Mouse (Mus musculus): ENCODE measurements around the gene Olfr1440. TPM values are rescaled to one million over a fixed set of nuclear protein-coding genes. Genes with fewer than 3 reads are reported as not detected.

Gene Olfr1440
- not detected in 2 replicates for polyA plus RNA-seq (2012; rRNA removed)
- polyA plus RNA-seq (2014; fragmentation: Nextera tagmentation; extraction: Ambion mirVana) = not detected in 2 replicates

GRCm38 (mm10) chr19:12386979-12387378 is at the start of gene Olfr1440:
Olfr1440 (plus strand) TSS chr19:12387279.
- no peaks in the 10 kb centered on the region for H3K36me3 ChIP-seq (replicated peaks; ENCODE audit: control insufficient read depth, insufficient read depth, low read depth)
- H3K4me1 ChIP-seq (replicated peaks; ENCODE audit: control insufficient read depth in 2 of 2, insufficient read depth in 2 of 2, low read length in 1 of 2) = no peaks in the 10 kb centered on the region
- ATAC-seq (ENCODE audit: insufficient read depth) (no peak), DNase-seq (ENCODE audit: low read depth in 3 of 3, low spot score in 3 of 3) (no peak)
- H3K9me3 ChIP-seq (ENCODE audit: control insufficient read depth, low read length) = no peaks in the 10 kb centered on the region
- no peak within 1 kb of the TSS for H3K4me3 ChIP-seq (ENCODE audit: insufficient read depth in 1 of 2, low read depth in 2 of 2, low read length in 2 of 2)
- WGBS (ENCODE audit: insufficient replicate concordance) = 52% methylated on average over 2 of the region's 2 CpGs
- H3K27ac ChIP-seq = no peak within 1 kb of the TSS
- H3K27me3 ChIP-seq (ENCODE audit: control insufficient read depth, insufficient read depth, low read length) = no peaks in the 10 kb centered on the region
- no peak within 1 kb of the TSS for H3K9ac ChIP-seq (replicated peaks)
- TF ChIP-seq CTCF (IDR thresholded peaks at IDR 0.05; ENCODE audit: low read depth) (no peak), EP300 (IDR thresholded peaks at IDR 0.05; ENCODE audit: low read depth) (no peak)
- H3K4me2 ChIP-seq (ENCODE audit: low read depth) = no peak within 1 kb of the TSS

- WGBS (ENCODE audit: insufficient replicate concordance) = 30% methylated on average over 3 of the region's 3 CpGs
- no peaks in the 10 kb centered on the region for H3K9me3 ChIP-seq (ENCODE audit: control insufficient read depth, low read length)
Observed at GRCm38 (mm10) chr19:12373004-12373403, 14.1 kb upstream of the Olfr1440 start.

GRCm38 (mm10) chr19:12374465-12375025 is 12.5 kb upstream of the Olfr1440 start:
- DNase-seq (ENCODE audit: low read depth in 3 of 3, low spot score in 3 of 3) (no peak), ATAC-seq (ENCODE audit: insufficient read depth) (no peak)
- TF ChIP-seq CTCF (IDR thresholded peaks at IDR 0.05; ENCODE audit: low read depth) (no peak), EP300 (IDR thresholded peaks at IDR 0.05; ENCODE audit: low read depth) (no peak)
- Histone ChIP-seq H3K36me3 (replicated peaks; ENCODE audit: control insufficient read depth, insufficient read depth, low read depth) (no peaks in the 10 kb centered on the region), H3K27me3 (ENCODE audit: control insufficient read depth, insufficient read depth, low read length) (no peaks in the 10 kb centered on the region), H3K9ac (replicated peaks) (no peak overlapping the region), H3K4me1 (replicated peaks; ENCODE audit: control insufficient read depth in 2 of 2, insufficient read depth in 2 of 2, low read length in 1 of 2) (no peaks in the 10 kb centered on the region), H3K27ac (no peak overlapping the region), H3K4me3 (ENCODE audit: insufficient read depth in 1 of 2, low read depth in 2 of 2, low read length in 2 of 2) (no peak overlapping the region), H3K4me2 (ENCODE audit: low read depth) (no peak overlapping the region), H3K9me3 (ENCODE audit: control insufficient read depth, low read length) (no peaks in the 10 kb centered on the region)
- 34% methylated on average over 2 of the region's 2 CpGs for WGBS (ENCODE audit: insufficient replicate concordance)

More at GRCm38 (mm10) chr19:12373004-12373403, 14.1 kb upstream of the Olfr1440 start:
- no peak overlapping the region for H3K9ac ChIP-seq (replicated peaks)
- H3K4me1 ChIP-seq (replicated peaks; ENCODE audit: control insufficient read depth in 2 of 2, insufficient read depth in 2 of 2, low read length in 1 of 2) = no peaks in the 10 kb centered on the region
- no peaks in the 10 kb centered on the region for H3K36me3 ChIP-seq (replicated peaks; ENCODE audit: control insufficient read depth, insufficient read depth, low read depth)
- ATAC-seq (ENCODE audit: insufficient read depth) (no peak), DNase-seq (ENCODE audit: low read depth in 3 of 3, low spot score in 3 of 3) (no peak)
- no peak overlapping the region for H3K4me3 ChIP-seq (ENCODE audit: insufficient read depth in 1 of 2, low read depth in 2 of 2, low read length in 2 of 2)
- no peak overlapping the region for H3K4me2 ChIP-seq (ENCODE audit: low read depth)
- no peak overlapping the region for H3K27ac ChIP-seq
- no peak for TF ChIP-seq CTCF (IDR thresholded peaks at IDR 0.05; ENCODE audit: low read depth)
- TF ChIP-seq EP300 (IDR thresholded peaks at IDR 0.05; ENCODE audit: low read depth) = no peak
- no peaks in the 10 kb centered on the region for H3K27me3 ChIP-seq (ENCODE audit: control insufficient read depth, insufficient read depth, low read length)

- TF ChIP-seq EP300 (IDR thresholded peaks at IDR 0.05; ENCODE audit: low read depth) = no peak
- no peak for TF ChIP-seq CTCF (IDR thresholded peaks at IDR 0.05; ENCODE audit: low read depth)
- ATAC-seq (ENCODE audit: insufficient read depth) = no peak
Observed at GRCm38 (mm10) chr19:12413737-12414136, 26.7 kb downstream of the Olfr1440 start.

DNA sequence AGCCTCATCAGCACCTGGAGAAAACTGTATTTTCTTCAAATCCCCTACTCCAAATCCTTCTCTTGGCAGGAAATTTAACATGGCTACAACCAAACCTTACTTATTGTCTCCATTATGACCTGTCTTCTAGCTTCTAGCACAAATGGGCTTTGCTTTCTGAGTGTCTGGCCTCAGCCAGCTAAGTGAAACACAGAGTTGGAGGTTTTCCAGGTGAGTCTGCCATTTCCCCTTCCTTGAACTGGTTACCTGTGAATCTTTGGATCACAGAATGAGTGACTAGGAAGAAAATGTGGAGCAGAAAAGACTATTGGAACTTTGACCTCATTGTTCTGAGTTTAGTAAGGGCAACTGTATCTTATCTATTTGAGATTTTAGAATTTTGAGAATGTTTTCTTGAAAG is 30.3 kb downstream of the Olfr1440 start, which contains the start of gene Olfr1441:
Olfr1441 (plus strand) TSS at position 73 of the 400 bp plus-strand sequence.
- no peaks in the 10 kb centered on the region for H3K27me3 ChIP-seq (ENCODE audit: control insufficient read depth, insufficient read depth, low read length)
- TF ChIP-seq CTCF (IDR thresholded peaks at IDR 0.05; ENCODE audit: low read depth) (no peak), EP300 (IDR thresholded peaks at IDR 0.05; ENCODE audit: low read depth) (no peak)

More at GRCm38 (mm10) chr19:12413737-12414136, 26.7 kb downstream of the Olfr1440 start:
- H3K4me3 ChIP-seq (ENCODE audit: insufficient read depth in 1 of 2, low read depth in 2 of 2, low read length in 2 of 2) = no peak overlapping the region
- H3K36me3 ChIP-seq (replicated peaks; ENCODE audit: control insufficient read depth, insufficient read depth, low read depth) = no peaks in the 10 kb centered on the region
- no peaks in the 10 kb centered on the region for H3K4me1 ChIP-seq (replicated peaks; ENCODE audit: control insufficient read depth in 2 of 2, insufficient read depth in 2 of 2, low read length in 1 of 2)
- no peak for DNase-seq (ENCODE audit: low read depth in 3 of 3, low spot score in 3 of 3)
- H3K9me3 ChIP-seq (ENCODE audit: control insufficient read depth, low read length) = no peaks in the 10 kb centered on the region
- H3K9ac ChIP-seq (replicated peaks) = no peak overlapping the region
- H3K27ac ChIP-seq = no peak overlapping the region
- no peak overlapping the region for H3K4me2 ChIP-seq (ENCODE audit: low read depth)
- no peaks in the 10 kb centered on the region for H3K27me3 ChIP-seq (ENCODE audit: control insufficient read depth, insufficient read depth, low read length)

More for the DNA sequence above, 30.3 kb downstream of the Olfr1440 start, which contains the start of gene Olfr1441:
- no peak within 1 kb of the TSS for H3K4me2 ChIP-seq (ENCODE audit: low read depth)
- no peak within 1 kb of the TSS for H3K4me3 ChIP-seq (ENCODE audit: insufficient read depth in 1 of 2, low read depth in 2 of 2, low read length in 2 of 2)
- H3K36me3 ChIP-seq (replicated peaks; ENCODE audit: control insufficient read depth, insufficient read depth, low read depth) = no peaks in the 10 kb centered on the region
- no peak within 1 kb of the TSS for H3K9ac ChIP-seq (replicated peaks)
- no peaks in the 10 kb centered on the region for H3K4me1 ChIP-seq (replicated peaks; ENCODE audit: control insufficient read depth in 2 of 2, insufficient read depth in 2 of 2, low read length in 1 of 2)
- DNase-seq (ENCODE audit: low read depth in 3 of 3, low spot score in 3 of 3) = no peak
- ATAC-seq (ENCODE audit: insufficient read depth) = no peak
- no peak within 1 kb of the TSS for H3K27ac ChIP-seq
- no peaks in the 10 kb centered on the region for H3K9me3 ChIP-seq (ENCODE audit: control insufficient read depth, low read length)

All from liver, embryonic 14.5 days (tissue).